Mouse (Mus musculus) CD4-positive naive resting alpha-beta T cell, adult 76 days (primary cell): ENCODE measurements around the gene Tnnt1. TPM values are rescaled to one million over a fixed set of nuclear protein-coding genes. Genes with fewer than 3 reads are reported as not detected.

ENCODE experiments used
- total RNA-seq: library from RNA; stranded (reverse); gene quantifications from one replicate; pipeline ENCODE4 v1.2.4, GENCODE M21; 2023

The Tnnt1 gene
- total RNA-seq, result 8.4 TPM

GRCm38 (mm10) chr7:4516332-4517050 is at the start of gene Tnnt1:
Gene Tnnt1 (minus strand): TSS chr7:4516382.

GRCm38 (mm10) chr7:4547221-4547641 is 31.0 kb upstream of the Tnnt1 start, which contains the start of gene Syt5:
Gene Syt5 (minus strand): TSS chr7:4547541.

DNA sequence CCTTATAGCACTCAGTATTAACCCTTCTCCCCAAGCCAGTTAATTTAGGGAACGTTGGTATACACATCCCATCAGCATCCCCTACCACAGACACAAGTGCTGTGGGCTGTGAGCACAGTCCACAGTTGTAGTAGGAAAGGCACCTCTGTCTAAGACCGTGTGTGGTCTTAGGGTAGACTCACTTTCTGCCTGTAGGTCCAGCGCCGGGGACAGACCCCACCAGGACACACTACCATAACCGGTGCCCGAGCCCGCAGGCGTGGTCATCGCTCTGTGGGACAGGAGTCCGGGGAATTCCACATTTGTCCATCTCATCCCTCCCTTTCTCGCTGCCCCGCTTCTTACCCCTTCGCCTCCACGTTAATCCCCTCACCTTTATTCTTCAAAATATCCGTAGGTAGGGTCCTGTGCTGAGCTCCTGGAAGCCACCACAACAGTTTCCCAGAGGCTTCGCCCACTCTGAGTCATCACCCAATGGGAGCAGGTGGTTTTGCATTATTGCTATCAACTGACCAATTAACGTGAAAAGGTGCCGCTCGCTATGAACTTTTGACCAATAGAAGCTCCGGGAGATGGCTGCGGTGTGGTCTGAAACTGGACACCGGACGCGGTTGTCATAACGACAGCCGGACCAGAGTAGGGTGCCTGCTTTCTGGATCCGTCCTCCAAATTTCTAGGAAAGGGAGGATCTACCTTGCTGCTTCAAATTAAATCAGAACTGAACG is 16.0 kb upstream of the Tnnt1 start, which contains the start of gene Dnaaf3:
TSS of gene Dnaaf3 (minus strand) at position 449 of the 725 bp plus-strand sequence.

GRCm38 (mm10) chr7:4524212-4524922 is 8.2 kb upstream of the Tnnt1 start, which contains the start of gene Tnni3:
Gene Tnni3 (minus strand): TSS chr7:4524229.

GRCm38 (mm10) chr7:4501558-4502397 is 14.4 kb downstream of the Tnnt1 start, which contains the start of gene Ppp1r12c:
Gene Ppp1r12c (minus strand): TSS chr7:4501680.

DNA sequence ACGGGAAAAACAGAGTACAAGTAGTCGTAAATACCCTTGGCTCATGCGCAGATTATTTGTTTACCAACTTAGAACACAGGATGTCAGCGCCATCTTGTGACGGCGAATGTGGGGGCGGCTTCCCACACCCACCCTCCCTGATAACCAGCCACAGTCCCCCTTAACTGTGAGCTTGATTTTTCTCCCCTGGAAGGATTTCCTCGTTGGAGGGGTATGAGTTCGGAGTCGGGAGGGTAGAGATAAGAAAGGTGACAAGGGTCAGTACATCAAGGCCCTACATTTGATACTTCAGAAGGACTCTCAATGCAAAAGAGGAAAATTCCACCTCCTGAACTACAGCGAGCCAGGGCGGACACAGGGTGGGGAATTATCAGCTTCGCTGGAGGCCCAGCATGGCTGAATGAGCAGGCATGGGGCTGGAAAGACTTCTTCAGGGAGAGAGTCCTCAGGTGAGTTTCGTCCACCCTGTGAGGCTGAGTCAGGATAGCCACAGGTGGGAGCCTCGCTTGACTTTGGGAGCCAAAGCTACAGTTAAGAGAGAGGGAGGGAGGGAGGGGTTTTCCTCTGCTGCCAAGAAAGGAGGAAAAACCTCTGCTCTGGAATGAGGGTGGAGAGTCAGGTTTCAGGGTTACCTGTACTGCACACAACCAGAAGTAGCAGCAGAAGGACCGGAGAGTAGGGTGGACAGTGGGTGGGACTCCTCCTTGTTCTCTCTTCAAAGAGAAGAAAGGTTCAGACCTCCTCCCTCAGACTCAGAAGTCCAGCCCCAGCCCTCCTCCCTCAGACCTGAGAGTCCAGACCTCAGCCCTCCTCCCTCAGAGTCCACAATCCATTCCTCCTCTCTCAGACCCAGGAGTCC is 55.4 kb downstream of the Tnnt1 start, which contains the start of gene Eps8l1:
TSS of gene Eps8l1 (plus strand) at position 99 of the 859 bp plus-strand sequence.

Other genes starting within 250 kb of the Tnnt1 start
- 2.7 TPM for gene Ncr1, start 178.7 kb downstream of the Tnnt1 start, total RNA-seq
- gene Gp6, start 118.6 kb downstream of the Tnnt1 start, total RNA-seq, result 0.12 TPM
- 8.8 TPM for gene Rdh13, start 70.7 kb downstream of the Tnnt1 start, total RNA-seq
- 40.5 TPM for gene Eps8l1, start 55.7 kb downstream of the Tnnt1 start, total RNA-seq
- 302 TPM for gene Ppp1r12c, start 14.7 kb downstream of the Tnnt1 start, total RNA-seq
- gene Tnni3, start 7.8 kb upstream of the Tnnt1 start, total RNA-seq, result 1.0 TPM
- gene Dnaaf3, start 16.1 kb upstream of the Tnnt1 start, total RNA-seq, result 0.26 TPM
- gene Syt5, start 31.2 kb upstream of the Tnnt1 start, total RNA-seq, result not detected
- gene Ptprh, start 87.7 kb upstream of the Tnnt1 start, total RNA-seq, result not detected
- 51.6 TPM for gene Tmem86b, start 115.0 kb upstream of the Tnnt1 start, total RNA-seq
- 282 TPM for gene Ppp6r1, start 142.6 kb upstream of the Tnnt1 start, total RNA-seq
- 71.8 TPM for gene Hspbp1, start 168.7 kb upstream of the Tnnt1 start, total RNA-seq
- not detected for gene Brsk1, start 174.2 kb upstream of the Tnnt1 start, total RNA-seq
- gene Tmem150b, start 208.9 kb upstream of the Tnnt1 start, total RNA-seq, result 0.76 TPM
- gene Kmt5c, start 223.7 kb upstream of the Tnnt1 start, total RNA-seq, result 61.4 TPM
- 1.9 TPM for gene Cox6b2, start 236.7 kb upstream of the Tnnt1 start, total RNA-seq